Mouse (Mus musculus) intestine, embryonic 16.5 days (tissue): ENCODE measurements at regions not wholly inside any gene's neighbourhood (a gene's known extent, or its start where the extent isn't known, plus 50 kb on each side); places are given as distances from the start of the nearest gene placed in this dataset.

Experiments
- ATAC-seq: fragments of 200-750 bp; cut with Nextera tagmentation; 2 replicates; pipeline ENCODE4 v1.8.0; 2017; ENCODE audit warnings: moderate TSS enrichment, moderate library complexity
- H3K27ac ChIP-seq: fragments of 300-500 bp; sonication (generic); 2 replicates; pipeline ENCODE4 v1.5.1; 2014; ENCODE audit warnings: mild to moderate bottlenecking, low read length
- H3K27me3 ChIP-seq: fragments of 300-500 bp; sonication (generic); replicated peaks from 2 replicates; pipeline ENCODE4 v1.6.1; 2014; ENCODE audit warnings: low read length, control low read depth, mixed read lengths; ENCODE audit not compliant: control insufficient read depth, insufficient read depth
- H3K36me3 ChIP-seq: fragments of 300-500 bp; sonication (generic); 2 replicates; pipeline ENCODE4 v1.6.1; 2014; ENCODE audit warnings: low read length, control low read depth; ENCODE audit not compliant: control insufficient read depth, insufficient read depth
- H3K4me1 ChIP-seq: fragments of 300-500 bp; sonication (generic); 2 replicates; pipeline ENCODE4 v1.6.1; 2014; ENCODE audit warnings: low read length, control low read depth, mixed read lengths; ENCODE audit not compliant: control insufficient read depth, insufficient read depth
- H3K4me2 ChIP-seq: fragments of 300-500 bp; sonication (generic); 2 replicates; pipeline ENCODE4 v1.6.1; 2014; ENCODE audit warnings: low read depth, low read length, control low read depth
- H3K4me3 ChIP-seq: fragments of 300-500 bp; sonication (generic); 2 replicates; pipeline ENCODE4 v1.5.1; 2014; ENCODE audit warnings: mild to moderate bottlenecking, low read length
- H3K9ac ChIP-seq: fragments of 300-500 bp; sonication (generic); 2 replicates; pipeline ENCODE4 v1.6.1; 2014; ENCODE audit warnings: low read depth, low read length
- H3K9me3 ChIP-seq: fragments of 300-500 bp; sonication (generic); 2 replicates; pipeline ENCODE4 v1.6.1; 2016; ENCODE audit warnings: low read length, control low read depth; ENCODE audit not compliant: control insufficient read depth
- WGBS: fragments of 180-500 bp; shearing (Covaris S2); extraction: QIAGEN DNeasy Blood & Tissue Kit; methylation state at CpG from one replicate; pipeline ENCODE4 v1.1.7; 2014; 5-methylcytosine and 5-hydroxymethylcytosine counted together

GRCm38 (mm10) chr5:80670258-80670947, 349.5 kb upstream of the Adgrl3 start:
- no peaks in the 10 kb centered on the region for H3K9me3 ChIP-seq
- no peaks in the 10 kb centered on the region for H3K4me1 ChIP-seq
- no peaks in the 10 kb centered on the region for H3K36me3 ChIP-seq
- 63% methylated on average over 7 of the region's 7 CpGs for WGBS
- no peak overlapping the region for H3K9ac ChIP-seq
- H3K4me2 ChIP-seq: no peak overlapping the region
- ATAC-seq: no peak
- H3K27ac ChIP-seq: no peak overlapping the region
- no peak overlapping the region for H3K4me3 ChIP-seq
- H3K27me3 ChIP-seq: no peaks in the 10 kb centered on the region

DNA sequence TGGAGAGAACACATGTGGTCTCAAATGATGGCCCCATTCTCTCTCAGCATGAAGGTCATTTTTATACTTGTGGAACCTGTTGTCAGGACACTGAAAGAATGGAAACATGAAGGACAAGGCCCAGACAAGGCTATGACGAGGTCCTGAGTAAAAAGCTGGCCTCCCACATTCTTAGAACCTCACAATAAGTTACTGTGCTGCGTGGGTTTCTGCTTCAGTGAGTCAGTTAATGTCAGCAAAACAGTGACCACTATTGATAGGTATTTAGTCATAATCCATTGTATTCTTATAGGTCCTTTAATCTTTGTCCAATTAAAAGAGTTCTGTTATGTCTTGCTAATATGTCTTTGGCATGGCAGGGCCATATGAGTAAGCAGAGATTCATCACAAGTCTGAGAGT, 336.5 kb upstream of the Adgrl3 start:
- 81% methylated on average over 2 of the region's 2 CpGs for WGBS
- Histone ChIP-seq H3K9ac (no peak overlapping the region), H3K4me1 (no peaks in the 10 kb centered on the region), H3K4me2 (no peak overlapping the region), H3K9me3 (no peaks in the 10 kb centered on the region), H3K36me3 (no peaks in the 10 kb centered on the region), H3K27me3 (no peaks in the 10 kb centered on the region), H3K4me3 (no peak overlapping the region), H3K27ac (no peak overlapping the region)
- no peak for ATAC-seq

DNA sequence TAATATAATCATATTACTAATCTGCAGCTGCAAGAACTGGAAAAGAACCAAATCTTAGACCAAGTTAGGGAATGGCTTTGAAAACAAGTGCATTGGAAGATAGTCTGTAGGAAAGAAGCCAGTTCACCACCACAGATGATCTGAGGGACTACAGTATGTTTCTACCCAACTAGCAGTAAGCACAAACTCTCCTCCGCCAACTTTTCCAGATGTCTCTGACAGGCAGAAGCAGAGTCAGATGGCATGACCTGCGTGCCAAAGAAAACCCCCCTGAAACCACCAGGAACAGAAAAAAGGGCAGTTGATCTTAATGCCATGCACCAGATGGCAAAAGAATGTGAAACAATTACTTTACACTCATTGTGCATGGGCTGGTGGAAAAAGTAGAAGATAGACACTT, 319.1 kb upstream of the Adgrl3 start:
- no peaks in the 10 kb centered on the region for H3K9me3 ChIP-seq
- WGBS: 89% methylated on average over 2 of the region's 2 CpGs
- H3K9ac ChIP-seq: no peak overlapping the region
- ATAC-seq: no peak
- H3K4me1 ChIP-seq: no peaks in the 10 kb centered on the region
- no peaks in the 10 kb centered on the region for H3K27me3 ChIP-seq
- no peaks in the 10 kb centered on the region for H3K36me3 ChIP-seq
- no peak overlapping the region for H3K4me3 ChIP-seq
- H3K4me2 ChIP-seq: no peak overlapping the region
- no peak overlapping the region for H3K27ac ChIP-seq

GRCm38 (mm10) chr5:80704732-80705131, 315.2 kb upstream of the Adgrl3 start:
- 82% methylated on average over 2 of the region's 2 CpGs for WGBS
- Histone ChIP-seq H3K36me3 (no peaks in the 10 kb centered on the region), H3K4me3 (no peak overlapping the region), H3K4me2 (no peak overlapping the region), H3K4me1 (no peaks in the 10 kb centered on the region), H3K9me3 (no peaks in the 10 kb centered on the region), H3K27ac (no peak overlapping the region), H3K9ac (no peak overlapping the region), H3K27me3 (no peaks in the 10 kb centered on the region)
- ATAC-seq: no peak

DNA sequence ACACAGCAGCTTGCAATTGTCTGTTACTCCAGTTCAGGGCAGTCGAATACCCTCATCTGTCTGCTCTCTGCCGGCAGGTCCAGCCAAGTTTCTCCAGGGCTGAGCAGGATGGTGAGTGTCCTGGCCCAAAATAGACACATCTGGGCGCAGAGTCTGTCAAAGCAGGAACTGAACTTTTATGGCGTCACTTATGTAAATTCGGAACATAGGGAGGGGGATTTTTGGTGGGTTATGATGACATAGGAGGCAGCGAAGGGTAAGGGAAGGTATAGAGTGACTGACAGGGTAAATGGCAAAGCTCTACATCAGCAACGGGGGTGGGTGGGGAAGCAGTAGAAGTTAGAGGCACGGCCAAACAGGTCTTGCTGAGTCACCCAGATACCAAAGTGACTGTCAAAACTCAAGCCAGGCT, 313.3 kb upstream of the Adgrl3 start:
- 66% methylated on average over 8 of the region's 8 CpGs for WGBS
- no peak for ATAC-seq
- Histone ChIP-seq H3K9ac (no peak overlapping the region), H3K27ac (no peak overlapping the region), H3K4me3 (no peak overlapping the region), H3K9me3 (no peaks in the 10 kb centered on the region), H3K4me2 (no peak overlapping the region), H3K27me3 (no peaks in the 10 kb centered on the region), H3K4me1 (no peaks in the 10 kb centered on the region), H3K36me3 (no peaks in the 10 kb centered on the region)
